Mouse (Mus musculus): ENCODE measurements around the gene Psmd9.
A peak's percentile ranks its signal among the peaks of the same experiment; 100 is the strongest.

GRCm38 (mm10) chr5:123157972-123158371 is 11.2 kb upstream of the Psmd9 start:
- TF ChIP-seq MAFK (IDR thresholded peaks at IDR 0.05; ENCODE audit: insufficient read depth, low read depth, low read length) (peak; percentile 67), ZC3H11A (IDR thresholded peaks at IDR 0.05; ENCODE audit: borderline replicate concordance, low read depth, low read length) (no peak)
